Mouse (Mus musculus) urinary bladder, adult 18-20 months (tissue): Measurements from ENCODE around the gene Fam114a2.

ENCODE experiments used
- DNase-seq, 2 experiments: peaks; one replicate each; pipeline ENCODE4 v3.0.0; 2022; ENCODE audit warnings: low spot score in 2 of 2, mixed read lengths in 2 of 2

Fam114a2 gene

GRCm38 (mm10) chr11:57434153-57434552, 84.3 kb downstream of the Fam114a2 start:
- DNase-seq: no peak
